ENCODE assay signal across 1 mouse cellular context in the genomic region with DNA sequence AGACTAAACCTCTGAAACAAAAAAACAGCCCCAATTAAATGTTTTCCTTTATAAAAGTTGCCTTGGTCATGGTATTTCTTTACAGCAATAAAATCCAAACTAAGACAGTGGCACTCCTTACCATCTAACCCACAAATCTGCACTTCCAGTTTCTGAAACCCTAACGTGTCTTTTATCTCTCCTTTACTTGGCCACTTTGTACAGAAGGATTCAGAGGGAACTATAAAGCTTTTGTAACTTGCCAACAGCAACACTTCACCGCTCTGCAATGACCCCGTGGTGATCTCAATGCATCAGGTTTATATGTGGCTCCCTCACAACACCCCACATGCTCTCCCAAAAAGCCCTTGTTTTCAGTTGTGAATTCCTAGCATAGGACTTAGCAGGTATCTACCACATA.
TF ChIP-seq lines count a peak whose summit lies in the region.

No protein-coding gene starts in this region.

TF ChIP-seq in MEL, 35 proteins besides CTCF, POLR2A, EP300 and RAD21:
- no peak for TF ChIP-seq CHD1 (IDR thresholded peaks at IDR 0.05; ENCODE audit: low read depth, low read length)
- no peak for TF ChIP-seq GABPA (IDR thresholded peaks at IDR 0.05; ENCODE audit: low read depth, low read length)
- no peak for TF ChIP-seq ZNF384 (IDR thresholded peaks at IDR 0.05; ENCODE audit: low read depth, low read length)
- TF ChIP-seq E2F4 (IDR thresholded peaks at IDR 0.05; ENCODE audit: borderline replicate concordance, low read depth, low read length) = no peak
- TF ChIP-seq RCOR1 (IDR thresholded peaks at IDR 0.05; ENCODE audit: low read depth, low read length) = peak; percentile 92
- peak; percentile 56; the same call in 1 of the 2 replicates for TF ChIP-seq GATA1 (IDR thresholded peaks at IDR 0.05; ENCODE audit: low read depth, low read length)
- no peak for TF ChIP-seq MAX (IDR thresholded peaks at IDR 0.05; ENCODE audit: low read length)
- TF ChIP-seq MYC (IDR thresholded peaks at IDR 0.05; ENCODE audit: low read depth, low read length) = no peak
